Mouse (Mus musculus) CH12.LX (cell line): ENCODE results near the gene Kif26b. TPM values are rescaled to one million over a fixed set of nuclear protein-coding genes. Genes with fewer than 3 reads are reported as not detected.

Source experiments
- DNase-seq: peaks from one replicate; pipeline ENCODE4 v3.0.0-alpha.2; 2013; ENCODE audit errors: extremely low read depth
- H3K27ac ChIP-seq: 2 replicates; pipeline ENCODE4 v1.5.1; 2012; ENCODE audit warnings: low read depth, mild to moderate bottlenecking, control low read depth, moderate library complexity; ENCODE audit not compliant: insufficient read depth
- H3K27me3 ChIP-seq: replicated peaks from 2 replicates; pipeline ENCODE3; 2012; ENCODE audit warnings: inconsistent platforms
- H3K36me3 ChIP-seq, 2 experiments: replicated peaks in 1 of 2; 2 replicates each; pipeline versions ENCODE3 to v1.6.1; 2012; ENCODE audit warnings: inconsistent platforms in 1 of 2, low read length in 1 of 2, mild to moderate bottlenecking in 1 of 2, mixed read lengths in 1 of 2, moderate library complexity in 1 of 2; ENCODE audit not compliant: control insufficient read depth in 1 of 2, insufficient read depth in 1 of 2
- H3K4me1 ChIP-seq, 2 experiments: 2 replicates each; pipeline ENCODE4 v1.6.1; 2012; ENCODE audit warnings: inconsistent platforms in 1 of 2, moderate library complexity in 1 of 2; ENCODE audit not compliant: insufficient read depth in 2 of 2, control insufficient read depth in 1 of 2
- H3K4me2 ChIP-seq: 2 replicates; pipeline ENCODE4 v1.6.1; 2012; ENCODE audit warnings: low read depth, mild to moderate bottlenecking, control low read depth; ENCODE audit not compliant: poor library complexity, insufficient read depth, severe bottlenecking
- H3K4me3 ChIP-seq, 3 experiments: fragments of 150-350 bp in 1 of 3; sonication (generic) in 1 of 3; replicated peaks in 1 of 3; 2 replicates each; pipeline versions ENCODE3 to v1.5.1; 2011 to 2012; ENCODE audit warnings: low read depth in 2 of 3, low read length in 2 of 3, mild to moderate bottlenecking in 2 of 3, moderate library complexity in 2 of 3, control low read depth in 1 of 3, improper control_type of control experiment in 1 of 3, inconsistent platforms in 1 of 3, mixed read lengths in 1 of 3; ENCODE audit not compliant: poor library complexity in 1 of 3
- H3K79me2 ChIP-seq: replicated peaks from 2 replicates; pipeline ENCODE4 v1.6.1; 2012; ENCODE audit warnings: mild to moderate bottlenecking, moderate library complexity; ENCODE audit not compliant: control insufficient read depth, poor library complexity, insufficient read depth, severe bottlenecking; ENCODE audit errors: extremely low read depth
- H3K9ac ChIP-seq: 2 replicates; pipeline ENCODE4 v1.6.1; 2012; ENCODE audit warnings: low read depth, mild to moderate bottlenecking, control low read depth, moderate library complexity; ENCODE audit not compliant: insufficient read depth
- H3K9me3 ChIP-seq: replicated peaks from 2 replicates; pipeline ENCODE3; 2012; ENCODE audit warnings: low read length, inconsistent platforms, mixed read lengths
- BHLHE40 ChIP-seq: IDR thresholded peaks from 2 replicates; pipeline ENCODE4 v1.6.1; 2011; ENCODE audit warnings: mild to moderate bottlenecking, low read depth, low read length, improper control_type of control experiment
- CTCF ChIP-seq, 2 experiments: IDR thresholded peaks in 1 of 2; conservative IDR thresholded peaks in 1 of 2; 2 replicates each; pipeline ENCODE4 v1.5.1; 2011 to 2012; ENCODE audit warnings: low read depth in 2 of 2, low read length in 2 of 2, improper control_type of control experiment in 1 of 2, inconsistent platforms in 1 of 2, mild to moderate bottlenecking in 1 of 2, moderate library complexity in 1 of 2
- E2F4 ChIP-seq: IDR thresholded peaks from 2 replicates; pipeline ENCODE4 v1.6.1; 2011; ENCODE audit warnings: low read depth, low read length, improper control_type of control experiment; ENCODE audit not compliant: insufficient replicate concordance
- EP300 ChIP-seq: IDR thresholded peaks from 2 replicates; pipeline ENCODE4 v1.6.1; 2011; ENCODE audit warnings: low read length, improper control_type of control experiment
- ETS1 ChIP-seq: conservative IDR thresholded peaks from 2 replicates; pipeline ENCODE4 v1.6.1; 2012; ENCODE audit warnings: low read depth, mild to moderate bottlenecking, inconsistent platforms, low read length, improper control_type of control experiment, moderate library complexity
- HCFC1 ChIP-seq: IDR thresholded peaks from 2 replicates; pipeline ENCODE4 v1.6.1; 2012; ENCODE audit warnings: low read depth, mild to moderate bottlenecking, inconsistent platforms, low read length, improper control_type of control experiment
- JUN ChIP-seq: IDR thresholded peaks from 2 replicates; pipeline ENCODE4 v1.6.1; 2011; ENCODE audit warnings: low read depth, mild to moderate bottlenecking, low read length, improper control_type of control experiment, moderate library complexity; ENCODE audit not compliant: insufficient read depth
- JUND ChIP-seq: conservative IDR thresholded peaks from 2 replicates; pipeline ENCODE4 v1.6.1; 2011; ENCODE audit warnings: low read depth, low read length, improper control_type of control experiment
- KAT2A ChIP-seq: IDR thresholded peaks from 2 replicates; pipeline ENCODE4 v1.6.1; 2012; ENCODE audit warnings: low read length, improper control_type of control experiment, inconsistent platforms; ENCODE audit not compliant: insufficient replicate concordance
- MAFK ChIP-seq: IDR thresholded peaks from 2 replicates; pipeline ENCODE4 v1.6.1; 2011; ENCODE audit warnings: low read length, improper control_type of control experiment; ENCODE audit not compliant: insufficient replicate concordance
- MXI1 ChIP-seq: IDR thresholded peaks from 2 replicates; pipeline ENCODE4 v1.6.1; 2011; ENCODE audit warnings: mild to moderate bottlenecking, low read depth, low read length, improper control_type of control experiment
- NELFE ChIP-seq: IDR thresholded peaks from 2 replicates; pipeline ENCODE4 v1.6.1; 2011; ENCODE audit warnings: low read depth, low read length, improper control_type of control experiment
- NRF1 ChIP-seq: IDR thresholded peaks from 2 replicates; pipeline ENCODE4 v1.6.1; 2014; ENCODE audit warnings: low read depth, mild to moderate bottlenecking, inconsistent platforms, low read length, improper control_type of control experiment, moderate library complexity
- PAX5 ChIP-seq: IDR thresholded peaks from 2 replicates; pipeline ENCODE4 v1.6.1; 2012; ENCODE audit warnings: low read length, inconsistent platforms, mixed read lengths
- POLR2A ChIP-seq: IDR thresholded peaks from 2 replicates; pipeline ENCODE4 v1.6.1; 2011; ENCODE audit warnings: low read depth, mild to moderate bottlenecking, improper control_type of control experiment, low read length
- POLR2AphosphoS2 ChIP-seq: IDR thresholded peaks from 2 replicates; pipeline ENCODE4 v1.6.1; 2011; ENCODE audit warnings: low read depth, low read length, improper control_type of control experiment
- RCOR1 ChIP-seq: conservative IDR thresholded peaks from 2 replicates; pipeline ENCODE4 v1.6.1; 2012; ENCODE audit warnings: low read depth, mild to moderate bottlenecking, inconsistent platforms, low read length, improper control_type of control experiment
- SIN3A ChIP-seq: IDR thresholded peaks from 2 replicates; pipeline ENCODE4 v1.6.1; 2012; ENCODE audit warnings: low read length, improper control_type of control experiment, inconsistent platforms
- TCF12 ChIP-seq: IDR thresholded peaks from 2 replicates; pipeline ENCODE4 v1.6.1; 2014; ENCODE audit warnings: low read depth, mild to moderate bottlenecking, inconsistent platforms, low read length, improper control_type of control experiment
- USF1 ChIP-seq: IDR thresholded peaks from 2 replicates; pipeline ENCODE4 v1.6.1; 2014; ENCODE audit warnings: low read depth, mild to moderate bottlenecking, inconsistent platforms, low read length, improper control_type of control experiment
- ZC3H11A ChIP-seq: IDR thresholded peaks from 2 replicates; pipeline ENCODE4 v1.6.1; 2012; ENCODE audit warnings: low read depth, mild to moderate bottlenecking, inconsistent platforms, low read length, improper control_type of control experiment
- ZKSCAN1 ChIP-seq: IDR thresholded peaks from 2 replicates; pipeline ENCODE4 v1.6.1; 2012; ENCODE audit warnings: low read depth, inconsistent platforms, low read length, improper control_type of control experiment, borderline replicate concordance
- ZMIZ1 ChIP-seq: IDR thresholded peaks from 2 replicates; pipeline ENCODE4 v1.6.1; 2012; ENCODE audit warnings: low read depth, mild to moderate bottlenecking, inconsistent platforms, low read length, improper control_type of control experiment
- ZNF384 ChIP-seq: IDR thresholded peaks from 2 replicates; pipeline ENCODE4 v1.6.1; 2012; ENCODE audit warnings: low read depth, low read length, improper control_type of control experiment, inconsistent platforms
- dilution Hi-C: fragments of 300-500 bp; cut with MboI; formaldehyde crosslinking; loops from 2 replicates; pipeline ENCODE4 v1.14.3; 2020; ENCODE audit warnings: low sequenced_read_pairs; ENCODE audit not compliant: extremely low pct_unique_long_range_greater_than_20kb, extremely low pct_ligation_motif_present
- in situ Hi-C: fragments of 300-500 bp; cut with MboI; formaldehyde crosslinking; loops from 3 replicates; pipeline ENCODE4 v1.14.3; 2019; ENCODE audit warnings: low sequenced_read_pairs, low pct_ligation_motif_present, low pct_unique_long_range_greater_than_20kb, mixed read lengths
- polyA plus RNA-seq: library from polyadenylated mRNA; unstranded; fragments of >175 nt; gene quantifications from 2 replicates; pipeline ENCODE4 v1.2.1, GENCODE M21; 2012; ENCODE audit warnings: low read depth; ENCODE audit not compliant: insufficient read length
- total RNA-seq, 2 experiments: library from RNA; depleted of rRNA; stranded (reverse); fragments of 300-350 nt in 1 of 2; fragments of >200 nt in 1 of 2; gene quantifications; 2 replicates each; pipeline ENCODE4 v1.2.3; 2012 to 2014

Kif26b gene
- total and polyA plus RNA-seq, 3 experiments, result 0.09 TPM; not detected in 2

DNA sequence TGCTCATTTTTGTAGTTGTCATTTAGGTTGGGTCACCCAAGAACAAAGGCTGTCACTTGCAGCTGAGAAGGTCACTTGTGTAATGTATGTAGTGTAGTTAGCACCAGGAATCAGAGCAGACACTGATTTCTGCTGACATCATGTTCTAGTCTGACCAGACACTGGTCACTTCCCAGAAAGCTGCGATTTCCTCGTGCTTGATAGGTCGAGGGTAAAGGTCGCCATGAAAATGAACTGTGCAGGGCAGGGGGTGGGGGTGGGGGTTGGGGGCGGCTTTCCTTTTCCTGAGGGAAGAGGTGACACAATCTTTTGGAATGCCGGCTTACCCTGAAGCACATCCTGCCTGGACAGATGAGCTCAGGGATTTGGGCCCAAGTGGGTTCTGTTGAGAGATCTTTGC is 68.8 kb downstream of the Kif26b start:
- Histone ChIP-seq H3K79me2 (no peaks in the 10 kb centered on the region), H3K9ac (no peak overlapping the region), H3K4me1 (no peaks in the 10 kb centered on the region), H3K4me2 (no peak overlapping the region), H3K27ac (no peak overlapping the region), H3K9me3 (no peaks in the 10 kb centered on the region), H3K27me3 (no peaks in the 10 kb centered on the region), H3K36me3 (no peaks in the 10 kb centered on the region), H3K4me3 (no peak overlapping the region)
- DNase-seq, result no peak
- dilution Hi-C loops (no loop called here), in situ Hi-C loops (no loop called here)
- TF ChIP-seq POLR2A, result no peak
- no peak for TF ChIP-seq RCOR1
- TF ChIP-seq POLR2AphosphoS2, result no peak
- no peak for TF ChIP-seq USF1
- no peak for TF ChIP-seq EP300
- no peak for TF ChIP-seq MXI1
- no peak for TF ChIP-seq JUN
- no peak for TF ChIP-seq E2F4

DNA sequence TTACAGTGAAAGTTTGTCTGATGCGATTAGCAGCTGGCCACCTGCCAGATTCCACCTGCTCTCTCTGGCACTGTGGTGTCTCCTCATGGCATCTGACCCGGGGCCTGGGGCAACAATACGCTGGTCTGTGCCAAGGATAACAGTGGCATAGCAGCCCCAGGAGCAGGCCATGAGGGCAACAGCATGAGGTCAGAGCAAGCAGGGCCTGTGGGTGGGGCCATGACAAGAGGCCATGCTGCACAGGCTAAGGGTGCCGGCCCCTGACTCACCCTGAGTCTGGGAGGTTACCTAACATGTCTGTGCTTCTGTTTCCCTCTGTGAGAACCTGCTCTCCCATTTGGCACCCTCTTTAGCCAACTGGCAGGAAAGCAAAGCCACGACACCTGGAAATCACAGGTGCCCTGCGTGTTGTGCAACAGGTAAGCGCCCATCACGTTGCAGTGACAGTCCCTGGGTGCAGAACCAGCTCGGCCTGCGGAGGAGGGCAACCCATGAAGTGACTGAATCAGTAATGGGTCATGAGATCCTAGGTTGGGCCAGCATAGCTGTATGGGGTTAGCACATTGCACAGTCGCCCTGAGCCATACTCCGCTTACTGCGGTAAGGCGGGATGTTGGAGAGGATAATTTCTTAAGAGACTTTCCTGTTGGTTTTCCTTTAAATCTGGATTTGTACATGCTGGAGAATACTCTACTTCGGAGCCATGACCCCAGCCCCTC is 72.1 kb downstream of the Kif26b start:
- Histone ChIP-seq H3K27me3 (no peaks in the 10 kb centered on the region), H3K36me3 (no peaks in the 10 kb centered on the region), H3K4me1 (no peaks in the 10 kb centered on the region)
- TF ChIP-seq E2F4 (no peak), EP300 (no peak), ZMIZ1 (no peak), ZNF384 (no peak), JUN (no peak), ZKSCAN1 (no peak), RCOR1 (no peak)
- TF ChIP-seq, all 38 proteins: peak for 0
- in situ Hi-C loops, result no loop called here
- Histone ChIP-seq H3K79me2 (no peaks in the 10 kb centered on the region), H3K27ac (no peak overlapping the region), H3K4me2 (no peak overlapping the region), H3K9ac (no peak overlapping the region), H3K4me3 (no peak overlapping the region), H3K9me3 (no peaks in the 10 kb centered on the region)
- dilution Hi-C loops, result no loop called here
- DNase-seq, result no peak

GRCm38 (mm10) chr1:178609151-178609775 is 80.3 kb downstream of the Kif26b start:
- DNase-seq, result no peak

More at GRCm38 (mm10) chr1:178609151-178609775, 80.3 kb downstream of the Kif26b start:
- H3K36me3 ChIP-seq, result no peaks in the 10 kb centered on the region
- no peak overlapping the region for H3K4me3 ChIP-seq
- H3K9ac ChIP-seq, result no peak overlapping the region
- in situ Hi-C loops (no loop called here), dilution Hi-C loops (no loop called here)
- H3K79me2 ChIP-seq, result no peaks in the 10 kb centered on the region
- H3K27me3 ChIP-seq, result no peaks in the 10 kb centered on the region
- 0 out of 4 replicates have a peak, but pooled peaks cover 0 to 2% of the 10 kb centered on the region in 2 experiments for H3K4me1 ChIP-seq
- H3K9me3 ChIP-seq, result no peaks in the 10 kb centered on the region
- TF ChIP-seq MXI1 (no peak), CTCF (conservative IDR thresholded peaks at IDR 0.05 in 1 of 2, IDR thresholded peaks at IDR 0.05 in 1 of 2; ENCODE audit: low read depth in 2 of 2, low read length in 2 of 2) (no peak), TCF12 (no peak), KAT2A (no peak), POLR2AphosphoS2 (no peak), SIN3A (no peak), NRF1 (no peak), PAX5 (no peak), ETS1 (no peak), BHLHE40 (no peak), ZC3H11A (no peak), JUND (no peak), MAFK (no peak), HCFC1 (no peak), NELFE (no peak)
- no peak overlapping the region for H3K27ac ChIP-seq
- H3K4me2 ChIP-seq, result no peak overlapping the region
